Mouse (Mus musculus) lung, adult 2 months (tissue): ENCODE results near the gene Slc25a11.

Experiments
- CTCF ChIP-seq: fragments of 200-500 bp; IDR thresholded peaks from 2 replicates; pipeline ENCODE4 v1.5.1; 2011; ENCODE audit warnings: mild to moderate bottlenecking, low read length, control low read depth; ENCODE audit not compliant: insufficient read depth
- POLR2A ChIP-seq: fragments of 200-500 bp; IDR thresholded peaks from 2 replicates; pipeline ENCODE4 v1.6.1; 2011; ENCODE audit warnings: low read depth, mild to moderate bottlenecking, control low read depth, low read length, borderline replicate concordance; ENCODE audit errors: extremely low read depth

- TF ChIP-seq CTCF (no peak), POLR2A (no peak)
Observed at GRCm38 (mm10) chr11:70674501-70674900, 27.2 kb upstream of the Slc25a11 start.
